Mouse (Mus musculus): ENCODE measurements around the gene Sumf1.

Gene Sumf1

DNA sequence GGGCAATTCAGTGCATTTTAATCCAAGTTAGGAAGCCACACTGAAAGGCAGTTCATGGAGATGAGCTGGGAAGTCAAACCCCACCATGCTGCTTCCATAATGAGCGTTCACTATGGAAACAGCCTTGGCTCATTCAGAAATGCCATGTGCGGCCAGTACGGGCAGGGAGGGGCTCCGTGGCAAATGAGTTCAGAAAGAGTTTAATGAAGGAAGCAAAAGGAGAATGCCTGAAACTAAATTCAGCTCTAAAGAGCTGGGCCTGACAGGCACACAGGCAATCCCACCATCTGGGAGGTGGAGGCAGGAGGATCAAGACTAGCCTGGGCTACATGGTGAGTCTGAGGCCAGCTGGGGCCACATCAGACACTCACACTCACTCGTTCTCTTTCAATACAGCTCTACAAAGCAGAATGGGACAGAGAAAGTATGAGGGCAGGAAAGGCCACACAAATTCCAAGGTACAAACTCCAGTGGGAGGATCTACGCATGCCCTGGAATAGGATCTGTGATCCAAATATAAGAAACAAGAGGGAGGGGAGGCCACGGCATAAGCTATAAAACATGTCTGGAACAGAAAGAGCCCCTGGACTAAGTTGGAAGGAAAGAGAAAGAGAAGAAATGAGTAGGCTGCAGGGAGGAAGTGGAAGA, 39.3 kb downstream of the Sumf1 start:
- no peak for DNase-seq

DNA sequence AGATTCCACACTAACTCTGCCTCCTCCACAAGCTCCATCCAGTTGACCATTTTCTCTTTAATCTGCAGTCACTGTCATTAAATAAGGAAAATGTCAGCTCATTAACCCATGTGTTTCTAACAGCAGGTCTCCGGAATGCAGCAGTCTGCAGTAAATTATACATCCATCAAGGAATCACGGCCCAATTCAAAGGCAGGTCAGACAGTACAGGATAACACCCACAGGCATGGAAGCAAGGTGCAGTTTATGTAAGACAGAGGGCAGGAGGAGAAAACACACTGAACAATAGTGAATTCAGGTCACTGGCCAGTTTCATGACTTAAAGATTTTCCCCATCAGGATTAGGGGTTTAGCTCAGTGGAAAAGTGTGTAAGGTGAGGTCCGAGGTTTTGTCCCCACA, 40.1 kb downstream of the Sumf1 start:
- no peak for DNase-seq

DNA sequence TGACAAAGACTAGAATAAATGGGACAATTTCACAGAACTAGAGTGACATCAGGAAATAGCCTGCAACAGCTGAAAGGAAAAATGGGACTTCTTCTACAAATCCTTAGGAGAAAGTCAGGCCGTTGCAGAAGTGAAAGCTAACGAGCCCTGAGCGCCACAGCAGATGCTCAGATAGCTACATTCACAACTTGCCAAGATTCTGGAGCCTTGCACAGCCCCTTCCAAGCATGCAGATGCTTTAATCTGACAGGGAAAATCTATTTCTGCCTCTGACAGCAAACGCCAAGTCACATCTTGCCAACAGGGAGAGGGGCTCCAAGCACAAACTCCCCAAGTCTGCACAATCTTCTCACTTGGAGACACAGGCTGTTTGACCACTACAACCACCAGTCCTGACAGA, 42.6 kb downstream of the Sumf1 start:
- no peak for DNase-seq

DNA sequence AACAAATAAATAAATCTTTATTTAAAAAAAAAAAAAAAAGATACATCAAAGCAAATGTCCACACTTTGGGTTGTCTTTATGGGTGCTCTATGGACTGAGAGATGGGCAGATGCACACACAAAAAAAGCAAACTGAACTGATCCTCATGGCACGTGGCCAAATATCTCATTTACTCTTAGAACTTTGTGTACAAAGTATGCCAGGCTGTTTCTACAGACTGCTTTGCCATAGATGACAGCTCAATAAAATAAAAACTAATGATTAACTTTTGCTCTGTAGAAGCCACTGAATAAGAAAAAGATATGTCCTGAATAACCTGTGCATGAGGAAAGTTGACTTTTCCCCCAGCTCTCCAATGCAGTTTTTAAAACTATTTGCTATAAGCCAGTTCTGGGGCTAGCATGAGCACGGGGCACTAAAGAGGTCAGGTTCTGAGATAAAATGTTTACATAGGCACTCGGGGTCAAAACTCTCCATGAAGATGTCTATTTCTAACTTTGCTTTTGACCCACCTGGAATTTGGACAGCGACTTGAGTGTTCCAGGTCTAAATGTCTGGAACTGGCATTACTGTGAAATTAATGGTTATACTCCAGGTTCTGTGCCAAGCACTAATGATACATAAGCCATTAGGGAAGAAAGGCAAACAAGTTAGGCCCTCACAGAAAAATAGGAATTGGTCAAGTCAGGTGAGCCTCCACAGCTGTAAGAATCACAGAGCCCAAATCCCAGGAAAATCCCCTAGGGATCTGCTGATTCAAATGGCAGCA, 44.5 kb downstream of the Sumf1 start:
- DNase-seq: no peak

DNA sequence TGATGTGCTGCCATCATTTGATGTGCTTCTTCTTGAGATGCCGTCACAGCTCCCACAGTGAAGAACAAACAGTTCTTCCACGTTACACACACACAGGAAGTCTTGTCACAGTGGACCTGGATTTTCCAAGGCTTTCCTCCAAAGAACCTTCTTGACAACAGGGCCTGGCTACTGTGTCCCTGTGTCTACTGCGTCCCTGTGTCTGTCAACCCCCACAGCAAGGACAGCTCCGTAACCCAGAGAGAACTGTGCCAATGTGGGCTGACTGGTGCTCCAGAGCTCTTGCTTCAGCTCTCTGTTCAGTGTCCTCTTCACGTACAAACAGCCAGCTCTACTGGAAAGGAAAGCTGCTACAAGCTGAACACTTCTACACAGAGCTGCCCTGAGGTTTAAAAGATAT, 48.4 kb downstream of the Sumf1 start:
- DNase-seq: no peak

DNA sequence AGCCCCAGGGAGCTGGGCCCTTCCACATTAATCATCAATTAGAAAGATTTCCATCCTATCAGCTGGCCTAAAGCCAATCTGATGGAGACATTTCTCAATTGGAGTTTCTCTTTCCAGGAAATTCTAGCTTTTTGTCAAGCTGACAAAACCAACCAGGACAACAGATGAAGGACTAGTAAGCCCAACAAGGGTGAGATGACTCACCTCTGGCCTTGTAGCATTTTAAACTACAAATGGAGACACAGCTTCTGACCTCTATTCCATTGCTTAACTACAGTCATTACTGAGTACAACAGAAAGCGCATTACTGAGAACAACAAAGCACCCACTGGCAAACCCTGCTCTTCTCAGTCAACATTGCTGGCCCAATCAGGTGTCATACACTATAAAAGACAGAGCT, 49.1 kb downstream of the Sumf1 start:
- DNase-seq: no peak

DNA sequence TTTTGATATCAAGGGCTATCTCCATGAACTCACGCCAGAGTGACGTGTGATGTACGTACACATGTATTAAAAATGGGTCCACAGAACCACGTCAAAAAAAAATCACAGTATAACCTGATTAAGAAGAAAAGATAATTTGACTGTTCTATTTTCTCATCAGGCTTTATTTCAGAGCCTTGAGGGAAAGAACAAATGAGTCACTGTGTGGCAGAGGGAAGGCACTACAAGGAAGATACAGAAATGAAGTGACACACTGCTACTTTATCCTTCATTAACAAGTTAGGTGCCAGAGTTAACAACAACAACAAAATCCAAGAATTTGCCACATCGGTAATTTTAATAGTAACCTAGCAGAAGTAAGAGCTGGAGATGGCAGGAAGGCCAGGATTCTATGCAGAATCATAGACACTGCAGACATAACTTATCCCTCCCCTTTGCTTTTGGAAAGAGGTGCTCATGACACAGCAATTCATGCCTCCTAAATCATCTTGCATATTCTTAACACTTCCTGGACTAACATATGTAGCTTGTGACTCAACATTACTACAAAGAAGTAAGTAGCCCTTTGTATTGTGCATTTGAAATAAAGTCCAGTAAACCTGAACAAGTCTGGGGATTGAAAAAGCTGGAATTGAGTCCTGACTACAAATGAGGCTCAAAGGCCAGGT, 53.0 kb downstream of the Sumf1 start:
- no peak for DNase-seq

DNA sequence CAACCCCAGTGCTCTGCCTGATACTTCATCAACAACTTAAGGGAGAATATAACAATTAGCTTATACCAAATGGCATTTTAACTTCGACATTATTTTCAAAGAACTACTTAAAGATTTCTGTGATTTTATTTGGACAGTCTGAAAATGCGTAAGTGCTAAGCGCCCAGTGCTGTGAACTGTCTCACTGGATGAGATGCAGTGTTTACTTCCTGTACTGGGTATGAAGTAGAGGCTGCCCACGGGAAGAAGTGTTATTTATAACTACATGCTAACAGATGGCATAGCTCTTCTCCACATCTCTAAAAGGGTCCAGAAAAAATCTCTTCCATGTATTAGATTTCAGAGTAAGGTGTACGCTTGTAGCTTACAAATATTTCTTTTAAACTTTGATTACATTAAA, 54.7 kb downstream of the Sumf1 start:
- no peak for DNase-seq

DNA sequence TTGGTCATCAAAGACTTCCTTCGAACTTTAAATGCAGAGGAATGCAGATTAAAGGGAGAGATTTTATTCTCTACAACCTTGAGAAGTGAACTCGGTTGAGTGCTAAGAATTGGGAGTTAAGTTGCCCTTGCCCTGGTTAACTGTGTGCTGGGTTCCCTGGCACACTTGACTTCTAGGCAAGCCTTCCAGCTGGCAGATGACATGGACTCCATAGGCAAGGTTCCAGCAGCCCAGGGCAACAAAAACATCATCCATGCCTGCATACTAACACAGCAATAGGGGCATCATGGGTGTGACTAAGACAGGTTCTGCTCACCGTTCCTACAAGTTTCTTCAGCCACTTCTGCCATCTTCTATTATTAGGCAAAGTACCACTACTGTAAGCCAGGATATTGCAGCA, 58.8 kb downstream of the Sumf1 start:
- no peak for DNase-seq

DNA sequence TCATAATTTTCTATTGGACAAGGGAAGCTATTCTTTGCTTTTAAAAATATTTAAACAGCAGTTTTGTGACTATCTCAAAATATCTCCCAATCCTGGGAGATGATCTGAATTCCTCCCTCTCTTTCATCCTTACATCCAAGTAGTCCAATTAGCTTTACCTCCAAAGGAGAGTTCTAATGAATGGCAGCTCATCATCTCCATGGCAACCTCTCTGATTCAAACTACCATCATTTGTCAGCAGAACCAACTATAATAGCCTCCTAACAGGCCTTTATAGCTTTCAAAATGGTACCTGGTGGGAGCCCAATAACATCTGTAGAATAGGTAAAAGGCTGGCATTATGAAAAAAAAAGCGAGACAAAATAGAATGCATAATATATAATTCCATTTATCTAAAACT, 59.9 kb downstream of the Sumf1 start:
- no peak for DNase-seq

DNA sequence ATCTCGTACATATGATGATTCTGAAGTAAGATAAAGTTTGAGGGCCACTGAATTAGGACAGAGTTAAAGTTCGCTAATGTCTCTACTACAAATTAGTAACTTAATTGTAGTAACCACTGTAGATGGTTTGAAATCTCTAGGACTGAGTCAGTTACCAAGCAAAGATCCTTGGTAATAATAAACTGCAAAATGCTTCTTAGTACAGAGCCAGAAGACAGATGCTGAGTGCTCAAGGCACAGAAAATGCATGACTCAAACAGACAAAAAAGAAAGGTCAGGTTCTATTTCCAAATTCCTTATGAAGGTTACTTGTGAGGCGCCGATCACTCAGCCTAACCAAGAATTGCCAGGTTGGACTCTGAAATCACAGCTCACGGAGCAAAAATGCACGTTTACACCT, 67.5 kb downstream of the Sumf1 start:
- DNase-seq: no peak

DNA sequence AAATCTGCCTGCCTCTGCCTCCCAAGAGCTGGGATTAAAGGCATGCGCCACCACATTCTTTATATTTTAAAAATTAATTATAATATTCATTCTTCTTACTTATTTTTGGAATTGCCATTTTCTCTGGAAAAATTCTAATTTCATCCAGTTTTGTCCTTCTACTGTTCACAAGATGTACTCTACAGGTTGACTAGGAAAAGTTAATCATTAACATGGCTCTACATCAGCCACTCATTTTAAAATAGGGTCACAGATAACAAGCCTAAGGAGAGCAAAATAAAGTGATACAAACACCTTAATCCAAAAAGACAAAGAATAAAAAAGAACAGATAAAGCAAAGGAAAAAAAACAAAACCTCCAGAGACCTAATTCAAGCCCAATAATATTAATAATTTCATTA, 70.4 kb downstream of the Sumf1 start:
- DNase-seq: no peak

DNA sequence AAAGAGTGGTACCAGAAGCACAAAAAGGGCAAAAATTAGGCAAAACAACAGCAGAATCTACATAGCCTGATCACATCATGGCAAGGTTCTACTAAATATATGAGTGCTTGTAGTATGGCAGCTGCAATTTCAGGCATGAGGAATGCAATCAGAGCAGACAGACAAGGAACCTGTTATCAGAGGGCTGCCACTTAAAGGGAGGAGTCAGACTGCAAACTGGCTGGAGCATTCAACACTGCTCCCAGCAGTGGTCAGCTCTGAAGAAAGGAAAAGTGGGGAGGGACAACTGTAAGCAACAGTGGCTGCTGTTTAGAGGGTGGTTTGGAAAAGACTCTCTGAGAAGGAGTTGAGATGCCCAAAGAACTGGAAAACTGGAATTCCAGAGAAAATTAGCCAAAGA, 73.7 kb downstream of the Sumf1 start:
- DNase-seq: no peak

DNA sequence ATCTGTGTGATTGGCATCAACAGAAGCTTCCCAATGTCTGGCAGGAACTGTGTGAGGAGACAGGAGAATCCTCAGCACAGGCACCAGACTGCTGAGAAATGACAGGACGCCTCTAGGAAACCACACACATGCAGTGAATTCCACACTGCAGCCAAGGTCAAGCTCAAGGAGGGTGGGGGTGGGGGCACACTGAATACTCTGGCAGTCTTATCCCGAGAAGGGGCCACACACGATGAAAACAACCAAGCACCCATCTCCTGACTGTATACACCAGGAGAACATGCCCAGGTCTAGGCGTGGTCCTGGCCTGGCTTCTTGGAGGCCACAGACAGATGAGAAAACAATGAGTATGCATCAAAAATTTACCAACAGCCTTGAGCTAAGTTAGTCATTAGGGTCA, 75.0 kb downstream of the Sumf1 start:
- no peak for DNase-seq

DNA sequence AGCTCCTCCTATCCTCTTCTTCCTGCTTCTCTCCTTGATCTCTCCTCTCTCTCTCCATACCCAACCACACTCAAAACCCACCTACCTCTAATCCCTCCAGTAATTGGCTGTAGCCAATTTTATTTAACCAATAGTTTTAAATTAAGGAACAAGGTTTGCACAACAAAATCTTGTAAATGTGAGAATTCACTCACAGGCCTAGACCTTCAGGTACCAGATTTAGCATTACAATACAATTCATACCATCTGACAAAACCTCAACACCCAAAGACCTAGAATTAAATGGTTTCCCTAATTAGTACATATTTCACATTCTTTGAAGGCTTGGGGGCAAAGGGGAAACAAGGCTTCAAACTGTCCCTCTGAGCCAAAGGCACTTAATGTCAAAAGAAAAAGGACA, 78.0 kb downstream of the Sumf1 start:
- no peak for DNase-seq

DNA sequence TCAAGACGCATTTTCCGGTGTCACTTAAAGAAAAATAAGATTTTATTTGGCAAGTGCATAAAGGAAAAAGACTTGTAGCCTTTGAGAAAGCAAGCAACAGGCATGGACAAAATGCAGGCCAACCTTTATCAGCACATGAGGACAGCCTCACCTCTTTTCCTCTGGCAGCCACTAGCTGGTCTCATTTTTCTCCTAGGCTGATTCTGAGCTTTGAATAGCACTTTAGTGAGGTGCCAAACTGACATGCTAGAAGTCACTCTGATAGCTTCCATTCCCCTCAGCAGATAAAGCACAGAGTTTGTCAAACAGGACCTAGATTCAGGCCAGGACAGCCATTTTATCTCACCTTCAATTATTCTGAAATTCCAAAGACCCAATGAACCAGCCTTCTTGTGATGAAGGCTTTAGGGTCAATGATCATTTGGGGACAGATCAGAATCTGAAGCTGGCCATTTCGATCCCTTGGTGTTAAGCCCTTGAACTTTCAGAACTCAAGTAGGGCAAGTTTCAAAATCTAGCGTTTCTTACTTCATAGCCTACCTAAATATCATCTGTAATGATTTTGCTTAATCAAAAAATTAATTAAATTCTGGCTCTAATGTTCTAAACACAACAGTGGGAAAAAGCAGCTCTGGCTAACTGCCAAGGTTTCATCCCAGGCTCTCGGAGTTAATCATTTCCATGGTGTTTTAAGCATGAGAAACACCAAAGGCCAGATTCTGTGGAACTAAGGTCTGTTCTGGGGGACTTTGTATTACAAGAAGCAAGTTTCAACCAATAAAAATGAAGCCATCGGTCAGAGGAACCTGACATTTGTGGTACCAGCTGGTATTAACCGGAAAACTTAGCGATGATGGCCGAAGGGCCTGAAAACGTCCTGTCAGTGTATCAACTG, 83.2 kb downstream of the Sumf1 start:
- no peak for DNase-seq

DNA sequence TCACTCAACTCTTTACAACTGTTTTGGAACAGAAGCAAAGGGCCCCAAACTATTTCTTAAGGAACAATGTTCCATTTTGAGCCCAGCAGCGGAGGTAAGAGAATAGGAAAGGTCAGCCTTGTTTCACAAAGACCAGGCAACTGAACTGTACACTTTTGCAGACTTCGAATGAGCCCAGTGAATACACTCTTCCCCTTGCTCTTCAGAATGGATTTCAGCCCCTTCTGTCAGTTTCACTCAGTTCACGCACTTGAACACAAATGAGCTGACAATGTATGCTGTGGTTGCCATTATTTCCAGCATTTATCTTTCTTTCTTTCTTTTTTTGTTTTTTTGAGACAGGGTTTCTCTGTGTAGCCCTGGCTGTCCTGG, 86.5 kb downstream of the Sumf1 start:
- no peak for DNase-seq

DNA sequence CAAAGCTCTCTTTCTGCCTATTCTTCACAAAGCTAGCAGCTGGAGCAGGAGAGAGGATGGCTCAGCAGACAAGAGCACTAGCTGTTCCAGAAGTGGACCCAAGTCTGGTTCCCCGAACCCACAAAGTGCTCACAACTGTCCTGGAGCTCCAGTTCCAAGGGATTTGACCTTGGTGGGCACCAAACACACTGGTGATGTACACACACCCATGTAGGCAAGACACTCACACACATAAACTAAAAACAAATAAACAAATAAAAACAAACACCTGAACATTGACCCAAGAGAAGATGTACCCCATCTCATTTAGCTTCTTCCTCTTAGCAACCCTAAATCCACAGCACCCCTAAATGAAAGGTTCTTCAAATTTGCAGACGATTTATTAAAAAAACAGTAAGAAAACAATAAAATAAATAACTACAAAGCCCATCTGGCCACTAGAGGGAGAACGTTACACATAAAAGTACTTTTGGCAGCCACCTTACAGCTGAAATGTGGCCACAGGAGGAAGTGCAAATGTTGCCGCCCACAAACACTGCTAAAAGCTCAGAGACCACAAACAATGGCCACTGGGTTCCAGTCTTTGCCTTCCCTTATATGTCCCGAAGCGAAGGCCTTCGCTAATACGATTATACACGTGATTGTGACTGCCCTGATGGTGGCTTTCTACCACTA, 87.1 kb downstream of the Sumf1 start:
- peak; percentile 48 for DNase-seq

DNA sequence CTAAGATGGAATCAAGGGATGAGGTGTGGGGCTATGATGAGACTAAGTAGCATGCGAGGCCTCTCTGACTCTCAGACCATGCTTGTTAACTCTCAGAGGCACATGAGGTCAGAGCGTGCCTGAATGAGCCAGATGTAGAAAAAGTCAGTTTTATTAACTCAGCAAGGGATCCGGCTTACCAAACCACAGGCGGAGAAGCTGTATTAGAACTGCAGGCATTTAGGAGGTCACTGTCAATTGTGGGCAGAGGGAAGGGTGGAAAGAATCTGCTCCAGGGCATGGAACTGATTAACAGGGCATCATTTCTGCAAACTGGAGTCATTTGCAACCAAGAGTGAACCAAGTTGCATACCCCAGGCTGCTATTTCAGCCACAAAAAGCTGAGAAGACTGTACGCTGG, 89.9 kb downstream of the Sumf1 start:
- DNase-seq: no peak

DNA sequence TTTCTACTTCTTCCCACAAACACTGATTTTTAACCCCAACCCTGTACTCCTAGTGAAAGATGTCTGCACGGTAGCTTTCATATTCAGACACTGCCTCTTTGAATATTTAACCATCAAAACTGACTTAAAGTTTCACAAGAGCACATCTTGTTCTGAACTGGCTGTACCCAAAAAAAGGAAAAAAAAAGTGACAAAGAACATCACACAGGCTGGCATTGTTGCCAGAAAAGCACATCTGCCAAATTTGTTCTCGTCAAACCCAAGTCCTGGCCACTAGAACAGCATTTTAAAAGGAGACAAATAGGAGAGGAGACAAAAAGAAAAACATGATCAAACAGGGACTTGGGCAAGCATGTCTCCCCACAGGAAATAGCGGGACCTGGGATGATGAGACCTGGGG, 91.9 kb downstream of the Sumf1 start:
- DNase-seq: no peak

DNA sequence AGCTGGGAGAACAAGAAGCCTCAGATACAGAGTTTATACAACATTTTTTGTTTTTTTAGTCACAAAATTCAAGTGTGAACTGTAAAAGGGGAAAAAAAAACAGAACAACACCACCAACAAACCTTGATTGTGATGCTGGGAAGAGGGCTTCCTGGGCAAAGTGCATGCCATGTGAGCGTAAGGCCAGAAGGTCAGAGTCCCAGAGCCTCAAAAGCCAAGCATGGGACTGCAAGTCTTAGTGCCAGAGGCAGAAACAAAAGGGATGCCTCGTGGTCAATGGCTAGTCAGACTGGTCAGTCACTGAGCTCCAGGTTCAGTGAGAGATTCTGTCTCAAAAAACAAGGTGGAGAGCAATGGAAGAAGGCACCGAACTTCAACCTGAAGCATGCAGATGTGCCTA, 92.7 kb downstream of the Sumf1 start:
- DNase-seq: no peak

DNA sequence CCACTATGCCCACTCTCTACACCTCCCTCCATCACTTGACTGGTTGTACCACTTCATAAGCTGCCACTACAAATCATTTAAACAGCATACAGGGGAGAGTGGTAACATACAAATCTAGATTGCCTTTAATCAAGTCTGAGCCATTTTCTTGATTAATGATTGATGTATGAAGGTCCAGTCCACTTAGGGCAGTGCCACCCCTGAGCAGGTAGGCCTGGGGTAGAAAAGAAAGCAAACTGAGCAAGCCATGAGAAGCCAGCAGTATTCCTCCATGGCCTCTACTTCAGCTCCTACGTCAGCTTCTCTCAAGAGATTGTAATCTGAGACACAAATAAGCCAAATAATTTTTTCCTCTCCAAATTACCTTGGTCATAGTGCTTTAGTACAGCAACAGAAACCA, 94.1 kb downstream of the Sumf1 start:
- no peak for DNase-seq

DNA sequence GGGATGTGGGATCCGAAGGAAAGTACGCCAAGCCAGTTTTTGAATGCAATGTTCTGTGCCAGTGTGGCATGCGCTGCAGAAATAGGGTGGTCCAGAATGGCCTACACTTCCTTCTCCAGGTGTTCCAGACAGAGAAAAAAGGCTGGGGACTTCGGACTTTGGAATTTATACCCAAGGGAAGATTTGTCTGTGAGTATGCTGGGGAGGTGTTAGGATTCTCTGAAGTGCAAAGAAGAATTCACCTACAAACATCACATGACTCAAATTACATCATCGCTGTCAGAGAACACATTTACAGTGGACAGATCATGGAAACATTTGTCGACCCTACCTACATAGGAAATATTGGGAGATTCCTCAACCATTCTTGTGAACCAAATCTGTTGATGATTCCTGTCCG, 109.5 kb downstream of the Sumf1 start:
- DNase-seq: no peak

Data from liver (tissue).